Mouse (Mus musculus): Measurements from ENCODE around the gene Olfr31.

Gene Olfr31

GRCm38 (mm10) chr14:14354511-14355359 is 32.1 kb downstream of the Olfr31 start:
- no peak for DNase-seq (ENCODE audit: low spot score)

- no peak for DNase-seq (ENCODE audit: low spot score)
Observed at GRCm38 (mm10) chr14:14355360-14355646, 32.7 kb downstream of the Olfr31 start.

All from yolk sac, embryonic 10.5 days (tissue).